Mouse (Mus musculus): Measurements from ENCODE around the gene Iqgap1.

- TF ChIP-seq POLR2A (IDR thresholded peaks at IDR 0.05; ENCODE audit: insufficient read depth, low read depth, low read length) (no peak), CTCF (IDR thresholded peaks at IDR 0.05) (no peak), EP300 (IDR thresholded peaks at IDR 0.05; ENCODE audit: insufficient read depth, low read depth, low read length) (no peak)
Measured at GRCm38 (mm10) chr7:80721041-80721440, 104.7 kb downstream of the Iqgap1 start.
